Mouse (Mus musculus) limb, embryonic 15.5 days (tissue): ENCODE results near the gene Cpe. TPM values are rescaled to one million over a fixed set of nuclear protein-coding genes. Genes with fewer than 3 reads are reported as not detected.
A peak's percentile ranks its signal among the peaks of the same experiment; 100 is the strongest.

Experiments
- ATAC-seq: fragments of 200-750 bp; cut with Nextera tagmentation; 2 replicates; pipeline ENCODE4 v1.8.0; 2017; ENCODE audit warnings: low read depth, moderate TSS enrichment; ENCODE audit not compliant: insufficient number of reproducible peaks, low FRiP score, low TSS enrichment
- H3K27ac ChIP-seq: fragments of 300-500 bp; sonication (generic); 2 replicates; pipeline ENCODE4 v1.5.1; 2015; ENCODE audit warnings: moderate library complexity, mild to moderate bottlenecking, inconsistent platforms
- H3K27me3 ChIP-seq: fragments of 300-500 bp; sonication (generic); 2 replicates; pipeline ENCODE4 v1.6.1; 2015; ENCODE audit warnings: inconsistent platforms
- H3K36me3 ChIP-seq: fragments of 300-500 bp; sonication (generic); 2 replicates; pipeline ENCODE4 v1.6.1; 2015; ENCODE audit warnings: inconsistent platforms
- H3K4me1 ChIP-seq: fragments of 300-500 bp; sonication (generic); 2 replicates; pipeline ENCODE4 v1.6.1; 2015; ENCODE audit warnings: inconsistent platforms
- H3K4me2 ChIP-seq: fragments of 300-500 bp; sonication (generic); 2 replicates; pipeline ENCODE4 v1.6.1; 2015; ENCODE audit warnings: mild to moderate bottlenecking, inconsistent platforms
- H3K4me3 ChIP-seq: fragments of 300-500 bp; sonication (generic); 2 replicates; pipeline ENCODE4 v1.5.1; 2015; ENCODE audit warnings: mild to moderate bottlenecking, inconsistent platforms
- H3K9ac ChIP-seq: fragments of 300-500 bp; sonication (generic); 2 replicates; pipeline ENCODE4 v1.6.1; 2015; ENCODE audit warnings: inconsistent platforms
- H3K9me3 ChIP-seq: fragments of 300-500 bp; sonication (generic); 2 replicates; pipeline ENCODE4 v1.6.1; 2016; ENCODE audit warnings: inconsistent platforms
- WGBS: fragments of 180-500 bp; shearing (Covaris S2); methylation state at CpG from one replicate; pipeline ENCODE4 v1.1.7; 2015; 5-methylcytosine and 5-hydroxymethylcytosine counted together
- polyA plus RNA-seq: library from polyadenylated mRNA; unstranded; fragments of >200 nt; fragmentation: Nextera tagmentation; extraction: Ambion mirVana; gene quantifications from 2 replicates; pipeline ENCODE4 v1.2.1, GENCODE M21; 2015

Gene Cpe
- polyA plus RNA-seq, 1 experiment from 2014 or later = 170 TPM

DNA sequence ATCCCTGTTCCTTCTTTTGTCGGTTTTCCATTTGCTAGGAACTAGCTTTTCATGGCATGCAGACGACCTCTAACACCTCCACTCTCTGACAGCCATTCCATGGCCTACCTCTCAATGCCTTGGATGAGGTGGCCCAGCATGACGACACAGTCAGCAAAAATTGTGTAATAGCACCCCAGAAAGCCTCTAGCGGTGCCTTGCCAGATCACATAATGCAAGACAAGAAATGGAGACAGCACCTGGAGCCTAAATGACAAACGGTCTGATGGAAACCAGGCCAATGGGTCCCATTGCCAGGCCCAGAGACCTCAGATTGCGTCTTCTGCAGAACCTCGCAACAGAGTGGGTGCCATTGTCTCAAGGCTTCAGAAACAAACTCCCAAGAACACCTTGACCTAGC lies 19.6 kb upstream of the Cpe start:
- Histone ChIP-seq H3K27ac (no peak overlapping the region), H3K36me3 (peaks cover 11% of the 10 kb centered on the region; the same call in 1 of the 2 replicates), H3K4me1 (no peaks in the 10 kb centered on the region), H3K9me3 (no peaks in the 10 kb centered on the region), H3K4me2 (no peak overlapping the region), H3K4me3 (no peak overlapping the region), H3K9ac (no peak overlapping the region), H3K27me3 (no peaks in the 10 kb centered on the region)
- 84% methylated on average over 7 of the region's 7 CpGs for WGBS
- ATAC-seq = no peak

DNA sequence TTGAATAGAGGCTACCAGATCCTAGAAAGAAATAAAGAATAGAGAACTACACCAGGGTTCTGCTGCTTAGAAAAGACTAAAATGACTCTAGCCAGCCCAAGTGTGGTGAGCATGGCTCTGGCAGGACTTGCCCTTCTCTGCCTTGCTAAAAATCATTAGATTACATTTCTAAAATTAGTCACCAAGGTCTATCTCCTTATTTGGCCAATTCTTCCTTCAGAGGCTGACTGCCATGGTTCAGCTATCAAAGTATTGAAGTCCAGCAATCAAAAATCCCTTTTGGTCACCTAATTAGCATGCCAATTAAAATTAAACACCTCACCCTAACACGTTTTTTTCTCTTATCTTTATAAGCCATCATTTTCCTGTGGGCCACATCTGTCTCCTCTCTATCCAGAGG lies 18.7 kb upstream of the Cpe start:
- H3K4me3 ChIP-seq = no peak overlapping the region
- peaks cover 1% of the 10 kb centered on the region; the same call in 1 of the 2 replicates for H3K36me3 ChIP-seq
- no peak overlapping the region for H3K27ac ChIP-seq
- H3K9me3 ChIP-seq = no peaks in the 10 kb centered on the region
- 18% methylated on average over 1 of the region's 1 CpGs for WGBS
- H3K4me1 ChIP-seq = no peaks in the 10 kb centered on the region
- no peak for ATAC-seq
- no peaks in the 10 kb centered on the region for H3K27me3 ChIP-seq
- no peak overlapping the region for H3K9ac ChIP-seq
- H3K4me2 ChIP-seq = no peak overlapping the region

DNA sequence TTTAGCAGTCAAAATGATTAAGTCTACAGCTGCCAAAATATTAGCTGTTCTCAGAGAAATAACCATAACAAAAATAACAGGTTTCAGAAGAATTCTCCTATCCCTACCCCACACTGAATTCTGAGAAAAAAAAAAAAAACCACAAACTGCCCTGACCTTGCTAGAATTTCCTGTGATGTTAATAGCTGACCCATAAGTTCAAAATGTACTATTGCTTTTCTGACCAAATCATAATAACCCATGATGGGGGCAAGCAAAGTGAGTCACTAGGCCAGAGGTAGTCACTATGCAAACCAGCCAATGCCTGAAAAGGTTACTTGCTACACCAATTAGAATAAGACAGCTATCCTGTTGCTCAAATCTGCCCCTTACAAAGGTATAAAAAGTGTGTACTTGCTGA lies 14.6 kb upstream of the Cpe start:
- ATAC-seq = no peak
- H3K36me3 ChIP-seq = no peaks in the 10 kb centered on the region

DNA sequence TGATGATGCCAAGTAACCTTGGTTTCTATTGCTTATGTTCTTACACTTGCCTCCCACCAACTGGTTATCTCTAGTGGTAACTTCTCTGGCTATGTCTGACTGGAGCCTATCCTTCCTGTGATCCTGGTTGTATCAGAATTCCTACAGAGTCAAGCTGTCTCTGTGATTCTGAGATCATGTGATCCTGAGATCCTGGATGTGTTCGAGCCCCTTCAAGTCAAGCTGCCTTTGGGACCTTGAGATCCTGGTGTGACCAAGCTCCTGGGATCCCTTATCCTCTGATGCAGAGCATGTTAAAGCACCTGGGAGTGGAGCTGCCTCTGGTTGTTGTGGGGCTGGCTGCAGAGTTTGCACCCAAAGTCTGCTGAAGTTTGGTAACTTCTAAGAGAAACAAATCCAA lies 10.3 kb upstream of the Cpe start:
- Histone ChIP-seq H3K4me3 (no peak overlapping the region), H3K9me3 (no peaks in the 10 kb centered on the region), H3K4me2 (no peak overlapping the region), H3K4me1 (no peaks in the 10 kb centered on the region), H3K36me3 (no peaks in the 10 kb centered on the region), H3K27me3 (no peaks in the 10 kb centered on the region), H3K9ac (no peak overlapping the region), H3K27ac (no peak overlapping the region)
- 82% methylated on average over 1 of the region's 1 CpGs for WGBS
- no peak for ATAC-seq

More for the DNA sequence above, 14.6 kb upstream of the Cpe start:
- Histone ChIP-seq H3K4me3 (no peak overlapping the region), H3K9me3 (no peaks in the 10 kb centered on the region), H3K27ac (no peak overlapping the region), H3K9ac (no peak overlapping the region), H3K4me2 (no peak overlapping the region), H3K27me3 (no peaks in the 10 kb centered on the region), H3K4me1 (no peaks in the 10 kb centered on the region)

DNA sequence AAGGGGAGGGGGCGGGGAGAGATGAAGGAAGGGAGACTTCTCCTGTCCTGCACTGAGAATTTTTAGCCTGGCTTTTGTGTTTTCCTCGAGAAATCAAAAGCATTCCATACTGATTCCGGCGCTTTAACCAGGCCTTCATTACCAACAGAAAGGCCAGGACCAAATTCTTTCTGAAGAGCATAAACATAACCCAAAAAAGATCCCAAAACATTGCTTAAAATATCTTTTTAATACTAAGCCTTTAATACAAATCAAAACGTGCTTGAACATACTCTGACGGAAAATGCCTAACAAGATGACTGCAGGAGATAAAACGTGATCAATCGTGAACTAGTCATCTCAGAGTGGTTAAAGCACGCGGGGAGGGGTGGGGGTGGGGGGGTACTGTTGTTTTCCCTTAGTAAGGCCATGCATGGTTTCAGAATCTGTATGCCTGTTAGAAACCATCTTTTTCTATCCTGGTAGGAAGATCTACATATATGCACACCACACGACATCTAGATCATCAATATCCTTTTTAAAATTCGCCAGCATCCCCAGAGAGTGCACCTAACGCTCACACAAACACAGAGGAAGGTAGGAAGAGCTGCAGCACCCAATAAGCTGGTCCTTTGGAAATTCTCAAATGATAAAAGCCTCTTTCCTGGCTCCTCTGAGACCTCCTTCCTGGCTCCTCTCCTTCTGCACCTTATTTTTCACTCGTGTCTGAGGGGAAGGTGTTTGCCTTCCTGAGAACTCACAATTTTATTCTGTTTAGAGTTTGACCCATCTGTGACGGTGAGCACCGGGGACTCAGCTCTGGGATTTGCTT lies 1.1 kb downstream of the Cpe start:
- H3K4me2 ChIP-seq = peak overlapping the region; percentile 89
- 13% methylated on average over 16 of the region's 16 CpGs for WGBS
- peak overlapping the region; percentile 71; the same call in 1 of the 2 replicates for H3K9ac ChIP-seq
- peaks cover 8% of the 10 kb centered on the region for H3K4me1 ChIP-seq
- no peaks in the 10 kb centered on the region for H3K27me3 ChIP-seq
- no peak for ATAC-seq
- no peaks in the 10 kb centered on the region for H3K36me3 ChIP-seq
- H3K9me3 ChIP-seq = no peaks in the 10 kb centered on the region
- H3K4me3 ChIP-seq = peak overlapping the region; percentile 69
- no peak overlapping the region for H3K27ac ChIP-seq

DNA sequence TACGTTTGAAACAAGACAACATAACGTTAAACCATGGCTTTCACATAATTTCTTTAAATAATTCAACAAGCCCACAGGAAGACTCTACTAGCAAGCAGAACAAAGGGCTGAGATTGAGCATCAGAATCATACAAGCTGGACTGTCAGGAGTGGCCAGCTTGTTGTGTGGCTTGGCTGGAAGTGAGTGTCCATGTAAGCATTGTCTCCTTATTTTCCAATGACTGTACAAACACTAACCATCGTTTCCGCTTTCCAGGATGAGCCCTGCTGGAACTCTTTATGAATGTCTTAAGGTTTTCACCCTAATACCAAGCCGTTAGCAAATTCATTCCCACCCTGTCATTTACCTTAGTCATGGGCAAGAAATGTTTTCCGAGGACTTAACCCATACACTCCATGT lies 2.0 kb downstream of the Cpe start:
- H3K4me1 ChIP-seq = peaks cover 11% of the 10 kb centered on the region
- H3K9me3 ChIP-seq = no peaks in the 10 kb centered on the region
- 73% methylated on average over 6 of the region's 6 CpGs for WGBS
- no peak overlapping the region for H3K27ac ChIP-seq
- H3K36me3 ChIP-seq = no peaks in the 10 kb centered on the region
- no peaks in the 10 kb centered on the region for H3K27me3 ChIP-seq
- H3K4me3 ChIP-seq = 0 out of 2 replicates have a peak overlapping the region, but pooled peaks have one; percentile 3
- no peak overlapping the region for H3K9ac ChIP-seq
- ATAC-seq = no peak
- no peak overlapping the region; the same call in 1 of the 2 replicates for H3K4me2 ChIP-seq

DNA sequence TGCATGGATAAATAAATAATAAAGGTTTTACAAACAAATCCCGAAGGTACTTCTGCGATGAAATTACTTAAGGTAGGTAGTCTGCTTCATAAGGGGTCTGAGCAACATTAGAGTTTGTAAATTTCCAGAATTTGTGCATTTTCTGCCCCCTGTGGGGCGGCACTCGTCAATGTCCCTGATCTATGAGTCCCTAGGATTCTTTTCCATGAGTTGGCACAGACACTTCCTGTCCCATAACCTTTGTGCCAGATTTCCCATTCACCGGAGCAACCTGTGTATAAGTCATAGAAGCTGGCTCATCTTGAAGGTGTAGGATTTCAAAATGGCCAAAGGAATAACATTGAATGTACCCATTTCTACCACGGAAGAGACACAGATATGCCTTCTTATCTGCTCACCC lies 2.5 kb downstream of the Cpe start:
- no peak overlapping the region for H3K4me3 ChIP-seq
- WGBS = 79% methylated on average over 6 of the region's 6 CpGs

DNA sequence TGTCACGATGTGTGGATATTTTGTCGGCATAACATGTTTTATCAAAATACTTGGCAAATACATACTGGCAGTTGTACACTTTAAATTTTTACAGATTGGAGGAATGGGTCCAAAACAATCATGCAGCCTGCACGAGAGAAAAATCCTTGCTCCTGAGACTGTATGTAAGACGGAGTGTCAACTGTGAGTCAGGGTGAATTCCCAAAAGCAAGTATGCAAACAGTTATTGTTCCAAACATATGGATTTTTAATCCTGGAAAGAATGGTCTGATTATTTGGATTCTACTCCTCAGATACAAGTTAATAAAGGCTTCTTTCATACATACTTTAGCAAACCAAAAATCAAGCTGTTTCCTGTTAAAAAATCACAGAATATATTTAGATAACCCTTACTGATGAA lies 4.1 kb downstream of the Cpe start:
- H3K4me1 ChIP-seq = peaks cover 11% of the 10 kb centered on the region
- no peak for ATAC-seq
- H3K27me3 ChIP-seq = no peaks in the 10 kb centered on the region
- H3K36me3 ChIP-seq = no peaks in the 10 kb centered on the region
- no peak overlapping the region for H3K27ac ChIP-seq
- 55% methylated on average over 4 of the region's 4 CpGs for WGBS
- H3K4me2 ChIP-seq = no peak overlapping the region
- no peak overlapping the region for H3K9ac ChIP-seq
- H3K9me3 ChIP-seq = no peaks in the 10 kb centered on the region
- H3K4me3 ChIP-seq = no peak overlapping the region

More for the DNA sequence above, 2.5 kb downstream of the Cpe start:
- Histone ChIP-seq H3K9ac (no peak overlapping the region), H3K4me1 (peaks cover 11% of the 10 kb centered on the region), H3K27ac (no peak overlapping the region), H3K9me3 (no peaks in the 10 kb centered on the region), H3K4me2 (no peak overlapping the region), H3K36me3 (no peaks in the 10 kb centered on the region), H3K27me3 (no peaks in the 10 kb centered on the region)
- ATAC-seq = no peak

DNA sequence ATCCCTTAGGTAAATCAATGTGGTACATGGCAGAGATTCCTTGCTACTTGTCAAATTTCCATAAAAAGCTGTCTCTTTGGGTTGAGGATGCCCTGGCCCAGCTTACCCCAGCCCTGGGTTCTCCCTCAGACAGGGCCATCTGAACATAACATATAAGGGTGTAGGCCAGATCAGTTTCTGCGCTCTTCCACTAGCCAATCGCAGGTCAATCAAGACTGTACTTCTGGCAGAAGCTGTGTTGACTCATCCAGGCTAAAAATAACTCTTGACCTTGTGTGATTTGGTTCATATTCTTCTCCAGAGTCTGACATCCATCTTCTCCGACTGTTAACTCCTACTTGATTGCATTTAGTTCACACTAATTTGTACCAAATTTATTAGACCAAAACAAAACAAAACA lies 4.7 kb downstream of the Cpe start:
- Histone ChIP-seq H3K27me3 (no peaks in the 10 kb centered on the region), H3K27ac (no peak overlapping the region), H3K4me2 (no peak overlapping the region), H3K4me1 (peaks cover 10% of the 10 kb centered on the region), H3K9ac (no peak overlapping the region), H3K36me3 (no peaks in the 10 kb centered on the region), H3K9me3 (no peaks in the 10 kb centered on the region), H3K4me3 (no peak overlapping the region)
- 74% methylated on average over 3 of the region's 3 CpGs for WGBS
- ATAC-seq = no peak

DNA sequence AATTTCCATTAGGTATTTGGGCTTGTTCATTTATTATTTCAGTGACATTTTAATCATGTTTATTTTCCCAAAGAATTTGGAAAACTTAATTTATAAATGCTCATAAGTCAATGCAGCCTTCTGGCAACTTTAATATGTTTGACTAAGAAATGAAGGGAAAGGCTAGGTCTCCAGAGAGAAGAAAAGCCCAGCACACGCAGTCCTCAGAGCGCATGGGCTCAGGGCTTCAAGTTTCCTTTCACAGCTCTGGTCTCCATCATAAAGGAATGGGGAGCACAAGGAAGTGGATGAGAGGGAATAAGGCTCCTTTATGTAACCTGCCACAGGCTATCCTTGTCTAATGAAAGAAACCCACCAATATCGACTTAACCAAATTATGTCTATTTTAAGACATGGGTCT lies 10.4 kb downstream of the Cpe start:
- Histone ChIP-seq H3K9me3 (no peaks in the 10 kb centered on the region), H3K4me2 (no peak overlapping the region), H3K36me3 (no peaks in the 10 kb centered on the region), H3K4me1 (0 out of 2 replicates have a peak, but pooled peaks cover 3% of the 10 kb centered on the region), H3K27me3 (no peaks in the 10 kb centered on the region), H3K4me3 (no peak overlapping the region), H3K27ac (no peak overlapping the region), H3K9ac (no peak overlapping the region)
- 49% methylated on average over 3 of the region's 3 CpGs for WGBS
- 0 out of 2 replicates have a peak, but pooled peaks have one; percentile 44 for ATAC-seq

DNA sequence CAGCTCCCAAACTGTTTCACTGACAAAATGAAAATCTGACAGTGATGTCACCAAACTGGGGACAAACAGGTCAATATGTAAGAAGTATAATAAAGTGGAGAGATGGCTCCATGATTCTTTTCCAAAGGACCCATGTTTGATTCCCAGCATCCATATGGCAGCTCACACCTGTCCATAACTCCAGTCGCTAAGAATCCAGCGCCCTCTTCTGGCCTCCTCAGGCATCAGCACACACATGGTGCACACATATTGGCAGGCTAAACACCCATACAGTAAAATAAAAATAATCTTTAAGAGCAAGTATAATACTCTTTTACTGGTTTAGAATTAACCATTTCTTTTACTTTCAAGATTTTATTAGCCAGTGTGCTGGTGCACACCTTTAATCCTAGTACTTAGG lies 16.5 kb downstream of the Cpe start:
- no peak overlapping the region for H3K4me2 ChIP-seq
- H3K27ac ChIP-seq = no peak overlapping the region
- ATAC-seq = no peak
- H3K9ac ChIP-seq = no peak overlapping the region
- 71% methylated on average over 2 of the region's 2 CpGs for WGBS
- H3K27me3 ChIP-seq = no peaks in the 10 kb centered on the region
- H3K36me3 ChIP-seq = no peaks in the 10 kb centered on the region
- H3K9me3 ChIP-seq = no peaks in the 10 kb centered on the region
- H3K4me1 ChIP-seq = peaks cover 4% of the 10 kb centered on the region; the same call in 1 of the 2 replicates
- no peak overlapping the region for H3K4me3 ChIP-seq

DNA sequence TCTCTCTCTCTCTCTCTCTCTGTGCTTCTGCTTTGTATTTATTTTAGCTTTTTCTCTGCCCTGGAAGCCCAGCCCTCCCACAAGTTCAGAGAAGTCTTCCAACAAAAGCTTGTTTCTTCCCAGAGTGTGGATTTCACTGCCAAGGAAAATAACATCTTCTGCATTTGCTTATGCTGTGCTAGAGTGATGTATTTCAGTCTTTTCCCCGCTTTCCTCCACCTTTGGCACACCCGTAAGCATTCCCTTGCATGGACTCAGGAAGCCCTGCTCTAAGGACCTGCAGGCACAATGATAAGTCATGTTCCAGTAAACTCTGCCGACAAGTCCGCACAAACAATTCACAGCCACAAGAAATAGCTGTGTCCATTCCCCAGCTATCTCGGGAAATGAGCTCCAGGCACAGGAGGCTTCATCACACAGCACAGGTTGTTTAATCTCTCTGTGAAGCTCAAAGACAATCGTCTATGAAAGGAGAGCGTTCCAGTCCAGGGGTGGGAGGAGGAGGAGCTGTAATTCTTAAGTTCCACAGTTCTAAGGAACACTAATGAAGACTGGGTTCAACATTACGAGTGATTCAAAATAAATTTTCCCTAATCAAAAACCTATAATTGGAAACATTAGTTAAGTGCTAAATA lies 17.8 kb downstream of the Cpe start:
- H3K27me3 ChIP-seq = no peaks in the 10 kb centered on the region
- no peak overlapping the region for H3K4me3 ChIP-seq
- H3K4me1 ChIP-seq = peaks cover 4% of the 10 kb centered on the region; the same call in 1 of the 2 replicates
- H3K9ac ChIP-seq = no peak overlapping the region
- WGBS = 49% methylated on average over 8 of the region's 8 CpGs
- no peaks in the 10 kb centered on the region for H3K9me3 ChIP-seq
- ATAC-seq = no peak
- peak overlapping the region; percentile 24; the same call in 1 of the 2 replicates for H3K27ac ChIP-seq
- H3K36me3 ChIP-seq = no peaks in the 10 kb centered on the region
- H3K4me2 ChIP-seq = no peak overlapping the region
